Mouse (Mus musculus): ENCODE results near the gene Pola2.

- TF ChIP-seq POLR2A (IDR thresholded peaks at IDR 0.05; ENCODE audit: borderline replicate concordance, insufficient read depth, low read length) (no peak), CTCF (IDR thresholded peaks at IDR 0.05; ENCODE audit: borderline replicate concordance, insufficient read depth, low read depth, low read length) (no peak)
Observed at GRCm38 (mm10) chr19:5950218-5950617, 13.8 kb downstream of the Pola2 start.
